Mouse (Mus musculus) kidney, embryonic 14.5 days (tissue): Measurements from ENCODE around the gene Fkbp1b. TPM values are rescaled to one million over a fixed set of nuclear protein-coding genes. Genes with fewer than 3 reads are reported as not detected.

Experiments
- ATAC-seq: fragments of 200-750 bp; cut with Nextera tagmentation; 2 replicates; pipeline ENCODE4 v1.8.0; 2017; ENCODE audit warnings: moderate number of reproducible peaks, mild to moderate bottlenecking, moderate TSS enrichment, moderate library complexity; ENCODE audit not compliant: low FRiP score, low TSS enrichment
- H3K27ac ChIP-seq: fragments of 300-500 bp; sonication (generic); 2 replicates; pipeline ENCODE4 v1.5.1; 2014; ENCODE audit warnings: low read depth, mild to moderate bottlenecking, low read length, moderate library complexity, mixed read lengths
- H3K27me3 ChIP-seq: fragments of 300-500 bp; sonication (generic); 2 replicates; pipeline ENCODE4 v1.6.1; 2014; ENCODE audit warnings: mild to moderate bottlenecking, low read length; ENCODE audit not compliant: control insufficient read depth, insufficient read depth
- H3K36me3 ChIP-seq: fragments of 300-500 bp; sonication (generic); 2 replicates; pipeline ENCODE4 v1.6.1; 2014; ENCODE audit warnings: low read length, mixed read lengths; ENCODE audit not compliant: control insufficient read depth, insufficient read depth
- H3K4me1 ChIP-seq: fragments of 300-500 bp; sonication (generic); 2 replicates; pipeline ENCODE4 v1.6.1; 2014; ENCODE audit warnings: low read length, mixed read lengths; ENCODE audit not compliant: control insufficient read depth, insufficient read depth
- H3K4me2 ChIP-seq: fragments of 300-500 bp; sonication (generic); replicated peaks from 2 replicates; pipeline ENCODE4 v1.6.1; 2014; ENCODE audit warnings: low read depth, mild to moderate bottlenecking, low read length
- H3K4me3 ChIP-seq: fragments of 300-500 bp; sonication (generic); 2 replicates; pipeline ENCODE4 v1.5.1; 2014; ENCODE audit warnings: mild to moderate bottlenecking, low read length
- H3K9ac ChIP-seq: fragments of 300-500 bp; sonication (generic); 2 replicates; pipeline ENCODE4 v1.6.1; 2014; ENCODE audit warnings: low read depth, mild to moderate bottlenecking, low read length, moderate library complexity
- H3K9me3 ChIP-seq: fragments of 300-500 bp; sonication (generic); 2 replicates; pipeline ENCODE4 v1.6.1; 2016; ENCODE audit warnings: low read length; ENCODE audit not compliant: control insufficient read depth
- WGBS: fragments of 180-500 bp; shearing (Covaris S2); extraction: QIAGEN DNeasy Blood & Tissue Kit; methylation state at CpG from one replicate; pipeline ENCODE4 v1.1.7; 2014; 5-methylcytosine and 5-hydroxymethylcytosine counted together
- polyA plus RNA-seq: library from polyadenylated mRNA; unstranded; fragments of >200 nt; fragmentation: Nextera tagmentation; extraction: Ambion mirVana; gene quantifications from 2 replicates; pipeline ENCODE4 v1.2.1, GENCODE M21; 2014

Gene Fkbp1b
- polyA plus RNA-seq, 1 experiment from 2014 or later, result 6.5 TPM

- ATAC-seq, result peak; percentile 65
- Histone ChIP-seq H3K4me2 (no peak overlapping the region), H3K4me1 (peaks cover 10% of the 10 kb centered on the region), H3K9me3 (peaks cover 3% of the 10 kb centered on the region; the same call in 1 of the 2 replicates), H3K36me3 (no peaks in the 10 kb centered on the region), H3K4me3 (no peak overlapping the region), H3K9ac (no peak overlapping the region), H3K27ac (no peak overlapping the region; the same call in 1 of the 2 replicates), H3K27me3 (no peaks in the 10 kb centered on the region)
- 51% methylated on average over 4 of the region's 4 CpGs for WGBS
Measured at GRCm38 (mm10) chr12:4863654-4864337, 22.4 kb upstream of the Fkbp1b start.

GRCm38 (mm10) chr12:4862672-4863071, 21.3 kb upstream of the Fkbp1b start:
- no peak overlapping the region for H3K4me3 ChIP-seq
- H3K27me3 ChIP-seq, result no peaks in the 10 kb centered on the region
- H3K9me3 ChIP-seq, result peaks cover 3% of the 10 kb centered on the region; the same call in 1 of the 2 replicates
- 88% methylated on average over 4 of the region's 4 CpGs for WGBS
- no peak for ATAC-seq
- H3K4me1 ChIP-seq, result peaks cover 10% of the 10 kb centered on the region; the same call in 1 of the 2 replicates
- H3K4me2 ChIP-seq, result no peak overlapping the region
- no peak overlapping the region for H3K27ac ChIP-seq
- no peak overlapping the region for H3K9ac ChIP-seq
- no peaks in the 10 kb centered on the region for H3K36me3 ChIP-seq

- H3K4me2 ChIP-seq, result no peak overlapping the region
- H3K27ac ChIP-seq, result no peak overlapping the region
- H3K36me3 ChIP-seq, result peaks cover 8% of the 10 kb centered on the region; the same call in 1 of the 2 replicates
- WGBS, result 49% methylated on average over 11 of the region's 11 CpGs
- H3K9ac ChIP-seq, result no peak overlapping the region
- no peaks in the 10 kb centered on the region for H3K27me3 ChIP-seq
- H3K9me3 ChIP-seq, result peaks cover 3% of the 10 kb centered on the region; the same call in 1 of the 2 replicates
- no peak overlapping the region for H3K4me3 ChIP-seq
- peaks cover 10% of the 10 kb centered on the region; the same call in 1 of the 2 replicates for H3K4me1 ChIP-seq
- ATAC-seq, result no peak
Measured at GRCm38 (mm10) chr12:4859241-4859914, 18.0 kb upstream of the Fkbp1b start.

- ATAC-seq, result no peak
- H3K27me3 ChIP-seq, result no peaks in the 10 kb centered on the region
- WGBS, result 88% methylated on average over 2 of the region's 2 CpGs
- no peak overlapping the region for H3K9ac ChIP-seq
- no peak overlapping the region for H3K4me2 ChIP-seq
- H3K4me1 ChIP-seq, result no peaks in the 10 kb centered on the region
- H3K4me3 ChIP-seq, result no peak overlapping the region
- no peak overlapping the region for H3K27ac ChIP-seq
- no peaks in the 10 kb centered on the region for H3K9me3 ChIP-seq
- peaks cover 8% of the 10 kb centered on the region; the same call in 1 of the 2 replicates for H3K36me3 ChIP-seq
Measured at GRCm38 (mm10) chr12:4856834-4857233, 15.4 kb upstream of the Fkbp1b start.

GRCm38 (mm10) chr12:4856160-4856559, 14.8 kb upstream of the Fkbp1b start:
- H3K9ac ChIP-seq, result no peak overlapping the region
- peaks cover 11% of the 10 kb centered on the region; the same call in 1 of the 2 replicates for H3K36me3 ChIP-seq
- no peak overlapping the region for H3K27ac ChIP-seq
- no peak overlapping the region for H3K4me3 ChIP-seq
- H3K9me3 ChIP-seq, result no peaks in the 10 kb centered on the region
- WGBS, result 97% methylated on average over 5 of the region's 5 CpGs
- no peak for ATAC-seq
- no peak overlapping the region for H3K4me2 ChIP-seq
- no peaks in the 10 kb centered on the region for H3K27me3 ChIP-seq
- H3K4me1 ChIP-seq, result no peaks in the 10 kb centered on the region

- Histone ChIP-seq H3K27me3 (peaks cover 2% of the 10 kb centered on the region; the same call in 1 of the 2 replicates), H3K9ac (peak overlapping the region; percentile 66), H3K27ac (no peak overlapping the region; the same call in 1 of the 2 replicates), H3K9me3 (no peaks in the 10 kb centered on the region), H3K4me3 (peak overlapping the region; percentile 70), H3K36me3 (no peaks in the 10 kb centered on the region), H3K4me1 (peaks cover 15% of the 10 kb centered on the region), H3K4me2 (peak overlapping the region; percentile 60)
- ATAC-seq, result peak; percentile 30; the same call in 1 of the 2 replicates
- WGBS, result 0% methylated on average over 12 of the region's 12 CpGs
Measured at GRCm38 (mm10) chr12:4843741-4844140, 2.4 kb upstream of the Fkbp1b start.

- Histone ChIP-seq H3K27ac (peak within 1 kb of the TSS; percentile 67; the same call in 1 of the 2 replicates), H3K9ac (peak within 1 kb of the TSS; percentile 66), H3K36me3 (no peaks in the 10 kb centered on the region), H3K9me3 (no peaks in the 10 kb centered on the region), H3K4me3 (peak within 1 kb of the TSS; percentile 70), H3K27me3 (peaks cover 2% of the 10 kb centered on the region; the same call in 1 of the 2 replicates), H3K4me2 (peak within 1 kb of the TSS; percentile 89), H3K4me1 (peaks cover 15% of the 10 kb centered on the region)
- peak; percentile 90 for ATAC-seq
- WGBS, result under 1% methylated on average over 30 of the region's 30 CpGs
Measured at GRCm38 (mm10) chr12:4842890-4843597, 1.7 kb upstream of the Fkbp1b start, which contains the start of gene Wdcp. Wdcp (plus strand) TSS chr12:4843303.

- H3K4me3 ChIP-seq, result no peak overlapping the region
- no peaks in the 10 kb centered on the region for H3K36me3 ChIP-seq
- H3K27ac ChIP-seq, result no peak overlapping the region
- H3K4me1 ChIP-seq, result peaks cover 15% of the 10 kb centered on the region
- ATAC-seq, result no peak
- WGBS, result 88% methylated on average over 8 of the region's 8 CpGs
- no peaks in the 10 kb centered on the region for H3K9me3 ChIP-seq
- peaks cover 2% of the 10 kb centered on the region; the same call in 1 of the 2 replicates for H3K27me3 ChIP-seq
- no peak overlapping the region for H3K4me2 ChIP-seq
- H3K9ac ChIP-seq, result no peak overlapping the region
Measured at GRCm38 (mm10) chr12:4842456-4842855, 1.1 kb upstream of the Fkbp1b start.
